Mouse (Mus musculus) midbrain, postnatal 0 days (tissue): ENCODE results near the gene Olfr564. TPM values are rescaled to one million over a fixed set of nuclear protein-coding genes. Genes with fewer than 3 reads are reported as not detected.

Source experiments
- ATAC-seq: fragments of 200-750 bp; cut with Nextera tagmentation; 2 replicates; pipeline ENCODE4 v1.8.0; 2017; ENCODE audit warnings: moderate number of reproducible peaks, mild to moderate bottlenecking, moderate TSS enrichment, moderate library complexity; ENCODE audit not compliant: low FRiP score
- DNase-seq: peaks from one replicate; pipeline ENCODE4 v3.0.0-alpha.2; 2015; ENCODE audit warnings: low spot score
- H3K27ac ChIP-seq: fragments of 300-500 bp; sonication (generic); 2 replicates; pipeline ENCODE4 v1.5.1; 2014; ENCODE audit warnings: low read depth, mild to moderate bottlenecking, low read length, mixed read lengths
- H3K27me3 ChIP-seq: fragments of 300-500 bp; sonication (generic); 2 replicates; pipeline ENCODE4 v1.6.1; 2014; ENCODE audit warnings: low read length, control low read depth, mixed read lengths; ENCODE audit not compliant: insufficient read depth
- H3K36me3 ChIP-seq: fragments of 300-500 bp; sonication (generic); 2 replicates; pipeline ENCODE4 v1.6.1; 2014; ENCODE audit warnings: low read length, control low read depth, mixed read lengths; ENCODE audit not compliant: insufficient read depth
- H3K4me1 ChIP-seq: fragments of 300-500 bp; sonication (generic); 2 replicates; pipeline ENCODE4 v1.6.1; 2014; ENCODE audit warnings: mild to moderate bottlenecking, control low read depth, antibody characterized with exemption, low read length, mixed read lengths; ENCODE audit not compliant: insufficient read depth
- H3K4me2 ChIP-seq: fragments of 300-500 bp; sonication (generic); 2 replicates; pipeline ENCODE4 v1.6.1; 2014; ENCODE audit warnings: low read depth, mild to moderate bottlenecking, low read length, mixed read lengths; ENCODE audit not compliant: poor library complexity, severe bottlenecking
- H3K4me3 ChIP-seq: fragments of 300-500 bp; sonication (generic); 2 replicates; pipeline ENCODE4 v1.5.1; 2014; ENCODE audit warnings: low read depth, mild to moderate bottlenecking, low read length, moderate library complexity
- H3K9ac ChIP-seq: fragments of 300-500 bp; sonication (generic); replicated peaks from 2 replicates; pipeline ENCODE4 v1.6.1; 2014; ENCODE audit warnings: mild to moderate bottlenecking, low read length, moderate library complexity, mixed read lengths; ENCODE audit not compliant: poor library complexity, severe bottlenecking
- H3K9me3 ChIP-seq: fragments of 300-500 bp; sonication (generic); 2 replicates; pipeline ENCODE4 v1.6.1; 2016; ENCODE audit warnings: low read length, control low read depth
- CTCF ChIP-seq: IDR thresholded peaks from 2 replicates; pipeline ENCODE4 v1.5.1; 2016; ENCODE audit warnings: antibody characterized with exemption, mild to moderate bottlenecking
- WGBS: fragments of 180-500 bp; shearing (Covaris S2); extraction: QIAGEN DNeasy Blood & Tissue Kit; methylation state at CpG from one replicate; pipeline ENCODE4 v1.1.7; 2014; 5-methylcytosine and 5-hydroxymethylcytosine counted together
- polyA plus RNA-seq: library from polyadenylated mRNA; unstranded; fragments of >200 nt; fragmentation: Nextera tagmentation; extraction: Ambion mirVana; gene quantifications from 2 replicates; pipeline ENCODE4 v1.2.1, GENCODE M21; 2015
- total RNA-seq: library from RNA; depleted of rRNA; stranded (reverse); fragments of >200 nt; gene quantifications from 2 replicates; pipeline ENCODE4 v1.2.3, GENCODE M21; 2014; rRNA removed

Olfr564 gene
- total RNA-seq = not detected in 2 replicates
- polyA plus RNA-seq = not detected in 2 replicates

- no peaks in the 10 kb centered on the region for H3K27me3 ChIP-seq
- no peak within 1 kb of the TSS for H3K9ac ChIP-seq
- no peaks in the 10 kb centered on the region for H3K9me3 ChIP-seq
- no peak for TF ChIP-seq CTCF
- ATAC-seq (no peak), DNase-seq (no peak)
- no peak within 1 kb of the TSS for H3K4me3 ChIP-seq
- no peak within 1 kb of the TSS for H3K27ac ChIP-seq
- H3K4me2 ChIP-seq = no peak within 1 kb of the TSS
- no peaks in the 10 kb centered on the region for H3K4me1 ChIP-seq
- H3K36me3 ChIP-seq = no peaks in the 10 kb centered on the region
Observed at GRCm38 (mm10) chr7:102803180-102803579, at the start of gene Olfr564. TSS of gene Olfr564 (plus strand) at chr7:102803480.

- no peak for TF ChIP-seq CTCF
- no peaks in the 10 kb centered on the region for H3K27me3 ChIP-seq
- no peaks in the 10 kb centered on the region for H3K4me1 ChIP-seq
- H3K36me3 ChIP-seq = no peaks in the 10 kb centered on the region
- no peaks in the 10 kb centered on the region for H3K9me3 ChIP-seq
- no peak within 1 kb of the TSS for H3K4me3 ChIP-seq
- ATAC-seq = no peak
- H3K4me2 ChIP-seq = no peak within 1 kb of the TSS
- no peak for DNase-seq
- H3K27ac ChIP-seq = no peak within 1 kb of the TSS
- H3K9ac ChIP-seq = no peak within 1 kb of the TSS
- WGBS = 73% methylated on average over 4 of the region's 4 CpGs
Observed at GRCm38 (mm10) chr7:102759266-102759665, 44.0 kb upstream of the Olfr564 start, which contains the start of the genes Olfr560 and Olfr78. TSS of gene Olfr560 (minus strand) at chr7:102759366. TSS of gene Olfr78 (minus strand) at chr7:102759471.

- WGBS = 86% methylated on average over 2 of the region's 2 CpGs
- no peak for DNase-seq
- TF ChIP-seq CTCF = no peak
Observed at GRCm38 (mm10) chr7:102770921-102771320, 32.4 kb upstream of the Olfr564 start, which contains the start of gene Olfr561. TSS of gene Olfr561 (plus strand) at chr7:102771221.

More at GRCm38 (mm10) chr7:102770921-102771320, 32.4 kb upstream of the Olfr564 start, which contains the start of gene Olfr561:
- Histone ChIP-seq H3K4me2 (no peak within 1 kb of the TSS), H3K4me3 (no peak within 1 kb of the TSS), H3K27ac (no peak within 1 kb of the TSS), H3K36me3 (no peaks in the 10 kb centered on the region), H3K27me3 (no peaks in the 10 kb centered on the region), H3K4me1 (no peaks in the 10 kb centered on the region), H3K9ac (no peak within 1 kb of the TSS), H3K9me3 (no peaks in the 10 kb centered on the region)
- no peak for ATAC-seq

Other genes with a start within 250 kb of the Olfr564 start
- 2.1 and 3.8 TPM in 2 replicates for gene Trim21, start 238.0 kb upstream of the Olfr564 start, total RNA-seq
- gene Trim21, start 238.0 kb upstream of the Olfr564 start, polyA plus RNA-seq = 0.27 and 0.42 TPM in 2 replicates
- gene Olfr550, start 232.0 kb upstream of the Olfr564 start, total RNA-seq = not detected in 2 replicates
- not detected in 2 replicates for gene Olfr550, start 232.0 kb upstream of the Olfr564 start, polyA plus RNA-seq
- not detected in 2 replicates for gene Olfr551, start 211.6 kb upstream of the Olfr564 start, total RNA-seq
- not detected in 2 replicates for gene Olfr551, start 211.6 kb upstream of the Olfr564 start, polyA plus RNA-seq
- not detected in 2 replicates for gene Olfr552, start 205.7 kb upstream of the Olfr564 start, total RNA-seq
- not detected in 2 replicates for gene Olfr552, start 205.7 kb upstream of the Olfr564 start, polyA plus RNA-seq
- gene Olfr553, start 185.3 kb upstream of the Olfr564 start, total RNA-seq = not detected in 2 replicates
- gene Olfr553, start 185.3 kb upstream of the Olfr564 start, polyA plus RNA-seq = not detected in 2 replicates
- gene Olfr554, start 165.0 kb upstream of the Olfr564 start, total RNA-seq = not detected in 2 replicates
- not detected in 2 replicates for gene Olfr554, start 165.0 kb upstream of the Olfr564 start, polyA plus RNA-seq
- not detected in 2 replicates for gene Olfr555, start 144.7 kb upstream of the Olfr564 start, total RNA-seq
- gene Olfr555, start 144.7 kb upstream of the Olfr564 start, polyA plus RNA-seq = not detected in 2 replicates
- not detected in 2 replicates for gene Olfr556, start 138.6 kb upstream of the Olfr564 start, total RNA-seq
- not detected in 2 replicates for gene Olfr556, start 138.6 kb upstream of the Olfr564 start, polyA plus RNA-seq
- gene Trim68, start 116.2 kb upstream of the Olfr564 start, total RNA-seq = 6.9 and 7.1 TPM in 2 replicates
- 4.9 and 5.7 TPM in 2 replicates for gene Trim68, start 116.2 kb upstream of the Olfr564 start, polyA plus RNA-seq
- not detected in 2 replicates for gene Olfr557, start 107.6 kb upstream of the Olfr564 start, total RNA-seq
- not detected in 2 replicates for gene Olfr557, start 107.6 kb upstream of the Olfr564 start, polyA plus RNA-seq
- gene Olfr558, start 101.3 kb upstream of the Olfr564 start, total RNA-seq = 0.05 and 0.16 TPM in 2 replicates
- not detected in 2 replicates for gene Olfr558, start 101.3 kb upstream of the Olfr564 start, polyA plus RNA-seq
- gene Olfr33, start 84.4 kb upstream of the Olfr564 start, total RNA-seq = not detected in 2 replicates
- gene Olfr33, start 84.4 kb upstream of the Olfr564 start, polyA plus RNA-seq = not detected in 2 replicates
- gene Olfr559, start 76.0 kb upstream of the Olfr564 start, total RNA-seq = not detected in 2 replicates
- gene Olfr559, start 76.0 kb upstream of the Olfr564 start, polyA plus RNA-seq = not detected in 2 replicates
- not detected in 2 replicates for gene Olfr560, start 44.1 kb upstream of the Olfr564 start, total RNA-seq
- not detected in 2 replicates for gene Olfr560, start 44.1 kb upstream of the Olfr564 start, polyA plus RNA-seq
- gene Olfr78, start 44.0 kb upstream of the Olfr564 start, total RNA-seq = not detected in 2 replicates
- 0.09 and 0.10 TPM in 2 replicates for gene Olfr78, start 44.0 kb upstream of the Olfr564 start, polyA plus RNA-seq
- not detected in 2 replicates for gene Olfr561, start 32.3 kb upstream of the Olfr564 start, total RNA-seq
- 0.06 TPM in 1 of 2 replicates, not detected in the other for gene Olfr561, start 32.3 kb upstream of the Olfr564 start, polyA plus RNA-seq
- gene Olfr566, start 55.3 kb downstream of the Olfr564 start, total RNA-seq = not detected in 2 replicates
- gene Olfr566, start 55.3 kb downstream of the Olfr564 start, polyA plus RNA-seq = not detected in 2 replicates
- gene Olfr568, start 73.6 kb downstream of the Olfr564 start, total RNA-seq = not detected in 2 replicates
- gene Olfr568, start 73.6 kb downstream of the Olfr564 start, polyA plus RNA-seq = not detected in 2 replicates
- not detected in 2 replicates for gene Olfr569, start 87.4 kb downstream of the Olfr564 start, total RNA-seq
- not detected in 2 replicates for gene Olfr569, start 87.4 kb downstream of the Olfr564 start, polyA plus RNA-seq
- gene Olfr570, start 91.1 kb downstream of the Olfr564 start, total RNA-seq = not detected in 2 replicates
- gene Olfr570, start 91.1 kb downstream of the Olfr564 start, polyA plus RNA-seq = not detected in 2 replicates
- gene Olfr571, start 114.1 kb downstream of the Olfr564 start, total RNA-seq = not detected in 2 replicates
- gene Olfr571, start 114.1 kb downstream of the Olfr564 start, polyA plus RNA-seq = not detected in 2 replicates
- not detected in 2 replicates for gene Olfr572, start 120.9 kb downstream of the Olfr564 start, total RNA-seq
- gene Olfr572, start 120.9 kb downstream of the Olfr564 start, polyA plus RNA-seq = not detected in 2 replicates
- gene Olfr573-ps1, start 139.1 kb downstream of the Olfr564 start, total RNA-seq = not detected in 2 replicates
- gene Olfr573-ps1, start 139.1 kb downstream of the Olfr564 start, polyA plus RNA-seq = not detected in 2 replicates
- not detected in 2 replicates for gene Olfr574, start 145.0 kb downstream of the Olfr564 start, total RNA-seq
- not detected in 2 replicates for gene Olfr574, start 145.0 kb downstream of the Olfr564 start, polyA plus RNA-seq
- gene Olfr575, start 155.3 kb downstream of the Olfr564 start, total RNA-seq = not detected in 2 replicates
- gene Olfr575, start 155.3 kb downstream of the Olfr564 start, polyA plus RNA-seq = not detected in 2 replicates
- not detected in 2 replicates for gene Olfr576, start 159.2 kb downstream of the Olfr564 start, total RNA-seq
- gene Olfr576, start 159.2 kb downstream of the Olfr564 start, polyA plus RNA-seq = not detected in 2 replicates
- not detected in 2 replicates for gene Olfr577, start 172.5 kb downstream of the Olfr564 start, total RNA-seq
- not detected in 2 replicates for gene Olfr577, start 172.5 kb downstream of the Olfr564 start, polyA plus RNA-seq
- gene Olfr578, start 185.8 kb downstream of the Olfr564 start, total RNA-seq = not detected in 2 replicates
- not detected in 2 replicates for gene Olfr578, start 185.8 kb downstream of the Olfr564 start, polyA plus RNA-seq
- not detected in 2 replicates for gene Olfr582, start 234.5 kb downstream of the Olfr564 start, total RNA-seq
- gene Olfr582, start 234.5 kb downstream of the Olfr564 start, polyA plus RNA-seq = not detected in 2 replicates
- gene Olfr583, start 247.8 kb downstream of the Olfr564 start, total RNA-seq = not detected in 2 replicates
- not detected in 2 replicates for gene Olfr583, start 247.8 kb downstream of the Olfr564 start, polyA plus RNA-seq